Mouse (Mus musculus) liver, embryonic 14.5 days (tissue): ENCODE measurements around the gene Ptk6. TPM values are rescaled to one million over a fixed set of nuclear protein-coding genes. Genes with fewer than 3 reads are reported as not detected.
"Not testable (repeated sequence)": the region's sequence is repeated elsewhere in the genome, so short reads cannot be mapped to it uniquely, and the experiment has no call there.

Experiments used
- ATAC-seq: fragments of 200-750 bp; cut with Nextera tagmentation; 2 replicates; pipeline ENCODE4 v1.8.0; 2017; ENCODE audit warnings: moderate number of reproducible peaks, mild to moderate bottlenecking, moderate library complexity; ENCODE audit not compliant: insufficient read depth
- DNase-seq, 3 experiments: peaks; one replicate each; pipeline ENCODE4 v3.0.0-alpha.2; 2012 to 2013; ENCODE audit warnings: low read depth in 3 of 3, low spot score in 3 of 3
- H3K27ac ChIP-seq: fragments of 300-500 bp; sonication (generic); 2 replicates; pipeline ENCODE4 v1.5.1; 2014; ENCODE audit warnings: moderate library complexity, mild to moderate bottlenecking, control low read depth, inconsistent platforms
- H3K27me3 ChIP-seq: fragments of 300-500 bp; sonication (generic); 2 replicates; pipeline ENCODE4 v1.6.1; 2014; ENCODE audit warnings: mild to moderate bottlenecking, low read length, moderate library complexity; ENCODE audit not compliant: control insufficient read depth, insufficient read depth
- H3K36me3 ChIP-seq: fragments of 300-500 bp; sonication (generic); replicated peaks from 2 replicates; pipeline ENCODE4 v1.6.1; 2014; ENCODE audit warnings: low read depth; ENCODE audit not compliant: control insufficient read depth, insufficient read depth
- H3K4me1 ChIP-seq, 2 experiments: fragments of 200-500 bp in 1 of 2; fragments of 300-500 bp in 1 of 2; sonication (generic) in 1 of 2; replicated peaks; 2 replicates each; pipeline ENCODE4 v1.6.1; 2012 to 2014; ENCODE audit warnings: antibody characterized with exemption in 1 of 2, inconsistent platforms in 1 of 2, low read length in 1 of 2; ENCODE audit not compliant: control insufficient read depth in 2 of 2, insufficient read depth in 2 of 2
- H3K4me2 ChIP-seq: fragments of 300-500 bp; sonication (generic); 2 replicates; pipeline ENCODE4 v1.6.1; 2014; ENCODE audit warnings: low read depth, mild to moderate bottlenecking, control low read depth, moderate library complexity
- H3K4me3 ChIP-seq, 2 experiments: fragments of 200-500 bp in 1 of 2; fragments of 300-500 bp in 1 of 2; sonication (generic) in 1 of 2; 2 replicates each; pipeline ENCODE4 v1.5.1; 2012 to 2014; ENCODE audit warnings: low read depth in 2 of 2, low read length in 2 of 2, mild to moderate bottlenecking in 2 of 2, control low read depth in 1 of 2, inconsistent platforms in 1 of 2, moderate library complexity in 1 of 2; ENCODE audit not compliant: insufficient read depth in 1 of 2
- H3K9ac ChIP-seq: fragments of 300-500 bp; sonication (generic); replicated peaks from 2 replicates; pipeline ENCODE4 v1.6.1; 2014; ENCODE audit warnings: mild to moderate bottlenecking, control low read depth, moderate library complexity
- H3K9me3 ChIP-seq: fragments of 300-500 bp; sonication (generic); 2 replicates; pipeline ENCODE4 v1.6.1; 2016; ENCODE audit warnings: low read length, mixed read lengths; ENCODE audit not compliant: control insufficient read depth
- CTCF ChIP-seq: IDR thresholded peaks from 2 replicates; pipeline ENCODE4 v1.5.1; 2016; ENCODE audit warnings: antibody characterized with exemption, low read depth, control low read depth
- EP300 ChIP-seq: IDR thresholded peaks from 2 replicates; pipeline ENCODE4 v1.6.1; 2016; ENCODE audit warnings: antibody characterized with exemption, low read depth
- WGBS: fragments of 180-500 bp; shearing (Covaris S2); extraction: QIAGEN DNeasy Blood & Tissue Kit; methylation state at CpG from one replicate; pipeline ENCODE4 v1.1.7; 2014; ENCODE audit not compliant: insufficient replicate concordance; 5-methylcytosine and 5-hydroxymethylcytosine counted together
- polyA plus RNA-seq, 2 experiments: library from polyadenylated mRNA; depleted of rRNA in 1 of 2; stranded (reverse) in 1 of 2; unstranded in 1 of 2; fragments of >200 nt; fragmentation: Nextera tagmentation in 1 of 2; extraction: Ambion mirVana in 1 of 2; gene quantifications; 2 replicates each; pipeline versions ENCODE4 v1.2.1 to v1.2.3; 2012 to 2014

Gene Ptk6
- polyA plus RNA-seq, 2 experiments: 0.06 TPM; not detected in 1

- no peaks in the 10 kb centered on the region for H3K36me3 ChIP-seq
- H3K9ac ChIP-seq: no peak overlapping the region
- DNase-seq (no peak), ATAC-seq (no peak)
- WGBS: 36% methylated on average over 3 of the region's 3 CpGs
- H3K4me1 ChIP-seq: peaks cover 19 to 21% of the 10 kb centered on the region in 2 experiments
- TF ChIP-seq CTCF (no peak), EP300 (no peak)
- no peak overlapping the region for H3K4me3 ChIP-seq
- no peak overlapping the region for H3K27ac ChIP-seq
- no peaks in the 10 kb centered on the region for H3K27me3 ChIP-seq
- no peak overlapping the region for H3K4me2 ChIP-seq
- H3K9me3 ChIP-seq: no peaks in the 10 kb centered on the region
These were observed 9.5 kb downstream of the Ptk6 start for GRCm38 (mm10) chr2:181193044-181193443.

- ATAC-seq (no peak), DNase-seq (no peak)
- Histone ChIP-seq H3K4me3 (no peak overlapping the region), H3K9me3 (no peaks in the 10 kb centered on the region), H3K4me1 (peaks cover 17 to 19% of the 10 kb centered on the region in 2 experiments), H3K27me3 (no peaks in the 10 kb centered on the region), H3K27ac (no peak overlapping the region), H3K9ac (no peak overlapping the region), H3K4me2 (no peak overlapping the region), H3K36me3 (no peaks in the 10 kb centered on the region)
- TF ChIP-seq CTCF (no peak), EP300 (no peak)
- WGBS: 61% methylated on average over 4 of the region's 4 CpGs
These were observed 10.7 kb downstream of the Ptk6 start for GRCm38 (mm10) chr2:181191936-181192335.

- peaks cover 11 to 16% of the 10 kb centered on the region in 2 experiments for H3K4me1 ChIP-seq
- not testable (repeated sequence) for H3K4me3 ChIP-seq, H3K9ac ChIP-seq, H3K27me3 ChIP-seq, ATAC-seq, H3K9me3 ChIP-seq, H3K27ac ChIP-seq, H3K36me3 ChIP-seq, H3K4me2 ChIP-seq, DNase-seq
- WGBS: 52% methylated on average over 4 of the region's 4 CpGs
These were observed 11.2 kb downstream of the Ptk6 start for GRCm38 (mm10) chr2:181191385-181191784.

DNA sequence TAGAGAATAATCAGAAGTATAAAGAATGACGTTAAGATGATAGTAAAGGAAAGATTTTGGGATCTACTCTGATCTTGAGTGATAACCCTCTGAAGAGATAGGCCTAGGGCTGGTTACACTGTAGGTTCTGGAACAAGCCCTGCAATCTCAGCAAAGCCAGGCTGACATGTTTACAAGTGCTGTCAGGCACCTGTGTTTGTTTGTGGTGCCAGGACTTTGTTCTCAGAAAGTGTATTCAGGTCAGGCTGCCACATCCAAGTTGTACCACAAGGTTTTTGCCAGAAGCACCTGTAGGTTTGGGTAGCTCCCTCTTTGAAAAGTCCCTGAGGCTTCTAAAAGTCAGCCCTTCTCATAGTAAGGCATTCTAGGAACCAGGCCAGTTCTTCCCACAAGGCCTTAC is 13.3 kb downstream of the Ptk6 start:
- H3K4me1 ChIP-seq: peaks cover 8 to 11% of the 10 kb centered on the region in 2 experiments
- no peak overlapping the region for H3K4me2 ChIP-seq
- no peaks in the 10 kb centered on the region for H3K9me3 ChIP-seq
- no peak overlapping the region for H3K27ac ChIP-seq
- no peak overlapping the region for H3K9ac ChIP-seq
- H3K36me3 ChIP-seq: no peaks in the 10 kb centered on the region
- DNase-seq: no peak
- no peaks in the 10 kb centered on the region for H3K27me3 ChIP-seq
- TF ChIP-seq CTCF (no peak), EP300 (no peak)
- no peak for ATAC-seq
- 58% methylated on average over 1 of the region's 1 CpGs for WGBS
- H3K4me3 ChIP-seq: no peak overlapping the region

DNA sequence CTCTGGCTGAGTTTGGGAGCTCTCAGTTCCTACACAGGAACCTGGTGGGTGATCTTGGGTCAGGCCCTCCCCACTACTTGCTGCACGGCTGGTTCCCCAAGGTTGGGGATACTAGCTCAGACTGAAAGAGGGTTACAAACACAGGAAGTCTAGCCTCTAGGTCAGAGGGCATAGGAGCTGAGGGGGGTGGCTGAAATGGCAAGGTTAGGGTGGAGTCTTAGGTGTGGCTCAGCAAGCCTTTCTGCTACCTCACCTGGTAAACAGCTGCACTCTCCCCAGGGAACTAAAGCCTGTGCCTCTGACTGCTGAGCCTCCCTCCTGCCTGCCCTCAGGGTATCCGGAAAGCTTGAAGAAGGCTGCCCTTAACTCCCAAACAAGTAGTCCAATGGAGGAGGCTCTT is 13.9 kb downstream of the Ptk6 start:
- ATAC-seq (no peak), DNase-seq (no peak)
- peak overlapping the region; percentile 96 for H3K4me2 ChIP-seq
- TF ChIP-seq CTCF: no peak
- no peak for TF ChIP-seq EP300
- H3K36me3 ChIP-seq: no peaks in the 10 kb centered on the region
- H3K4me3 ChIP-seq: peak overlapping the region in 1 of 2 experiments; percentile 71; a peak in 2 of 4 replicates
- peak overlapping the region; percentile 42; the same call in 1 of the 2 replicates for H3K27ac ChIP-seq
- H3K9ac ChIP-seq: peak overlapping the region; percentile 25
- no peaks in the 10 kb centered on the region for H3K27me3 ChIP-seq
- no peaks in the 10 kb centered on the region for H3K9me3 ChIP-seq
- WGBS: 68% methylated on average over 2 of the region's 2 CpGs
- peaks cover 8 to 11% of the 10 kb centered on the region in 2 experiments for H3K4me1 ChIP-seq
